Mouse (Mus musculus) midbrain, embryonic 12.5 days (tissue): ENCODE measurements at regions not wholly inside any gene's neighbourhood (a gene's known extent, or its start where the extent isn't known, plus 50 kb on each side); places are given as distances from the start of the nearest gene placed in this dataset.

Experiments used
- ATAC-seq: fragments of 200-750 bp; cut with Nextera tagmentation; 2 replicates; pipeline ENCODE4 v1.8.0; 2017; ENCODE audit warnings: low read depth, moderate TSS enrichment, moderate library complexity; ENCODE audit not compliant: low FRiP score
- H3K27ac ChIP-seq: fragments of 300-500 bp; sonication (generic); replicated peaks from 2 replicates; pipeline ENCODE4 v1.5.1; 2016; ENCODE audit warnings: mild to moderate bottlenecking
- H3K27me3 ChIP-seq: fragments of 300-500 bp; sonication (generic); 2 replicates; pipeline ENCODE4 v1.6.1; 2016; ENCODE audit warnings: mild to moderate bottlenecking
- H3K36me3 ChIP-seq: fragments of 300-500 bp; sonication (generic); 2 replicates; pipeline ENCODE4 v1.6.1; 2016
- H3K4me1 ChIP-seq: fragments of 300-500 bp; sonication (generic); 2 replicates; pipeline ENCODE4 v1.6.1; 2016
- H3K4me2 ChIP-seq: fragments of 300-500 bp; sonication (generic); replicated peaks from 2 replicates; pipeline ENCODE4 v1.6.1; 2016; ENCODE audit warnings: mild to moderate bottlenecking, moderate library complexity
- H3K4me3 ChIP-seq: fragments of 300-500 bp; sonication (generic); 2 replicates; pipeline ENCODE4 v1.5.1; 2016; ENCODE audit warnings: mild to moderate bottlenecking
- H3K9ac ChIP-seq: fragments of 300-500 bp; sonication (generic); replicated peaks from 2 replicates; pipeline ENCODE4 v1.6.1; 2016; ENCODE audit warnings: mild to moderate bottlenecking, moderate library complexity
- H3K9me3 ChIP-seq: fragments of 300-500 bp; sonication (generic); 2 replicates; pipeline ENCODE4 v1.6.1; 2016; ENCODE audit warnings: mild to moderate bottlenecking
- WGBS: fragments of 180-500 bp; shearing (Covaris S2); methylation state at CpG from one replicate; pipeline ENCODE4 v1.1.7; 2016; 5-methylcytosine and 5-hydroxymethylcytosine counted together

DNA sequence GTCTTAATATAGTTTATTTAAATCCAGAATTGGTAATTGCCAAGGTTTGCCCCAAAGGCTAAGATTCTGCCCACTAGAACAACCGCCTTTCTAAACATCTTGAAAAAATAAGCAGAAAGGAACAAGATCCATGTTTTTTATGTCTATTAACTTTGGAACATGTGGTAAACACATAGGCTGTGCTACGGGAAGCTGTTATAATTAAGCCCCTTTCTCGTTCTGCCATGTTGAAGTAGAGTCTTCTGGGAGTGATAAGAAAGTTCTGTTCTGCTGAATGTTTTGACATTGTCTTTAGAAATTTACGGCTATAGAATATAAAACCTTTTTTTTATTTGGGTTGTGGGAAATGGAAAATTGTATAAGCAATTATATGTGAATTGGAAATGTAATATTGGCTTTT is 397.9 kb downstream of the Cdh11 start:
- Histone ChIP-seq H3K27me3 (no peaks in the 10 kb centered on the region), H3K4me2 (no peak overlapping the region), H3K4me1 (no peaks in the 10 kb centered on the region), H3K4me3 (no peak overlapping the region), H3K9ac (no peak overlapping the region), H3K36me3 (no peaks in the 10 kb centered on the region), H3K9me3 (no peaks in the 10 kb centered on the region), H3K27ac (no peak overlapping the region)
- no peak for ATAC-seq
- 89% methylated on average over 4 of the region's 4 CpGs for WGBS

DNA sequence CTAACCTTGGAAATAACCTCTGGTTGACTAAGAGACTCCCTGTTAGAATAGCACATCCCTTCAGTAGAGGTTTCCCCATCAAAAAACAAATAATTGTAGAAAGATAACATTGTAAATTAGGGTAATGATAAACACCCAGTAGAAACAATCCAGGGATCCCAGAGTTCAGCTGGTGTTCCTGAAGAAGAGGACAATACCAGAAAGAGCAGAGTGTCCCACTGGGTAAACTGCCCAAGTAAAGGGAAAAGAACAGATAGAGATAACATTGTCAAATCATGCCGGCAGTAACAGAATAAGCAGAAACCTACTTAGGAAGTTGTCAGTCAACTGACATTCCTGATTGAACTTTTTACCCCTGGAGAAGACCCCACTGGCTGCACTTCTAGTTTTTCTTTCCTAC is 440.1 kb downstream of the Cdh11 start:
- 92% methylated on average over 1 of the region's 1 CpGs for WGBS
- no peaks in the 10 kb centered on the region for H3K36me3 ChIP-seq
- no peak for ATAC-seq
- no peaks in the 10 kb centered on the region for H3K9me3 ChIP-seq
- no peak overlapping the region for H3K9ac ChIP-seq
- H3K27ac ChIP-seq = no peak overlapping the region
- H3K4me2 ChIP-seq = no peak overlapping the region
- no peak overlapping the region for H3K4me3 ChIP-seq
- no peaks in the 10 kb centered on the region for H3K4me1 ChIP-seq
- H3K27me3 ChIP-seq = no peaks in the 10 kb centered on the region

DNA sequence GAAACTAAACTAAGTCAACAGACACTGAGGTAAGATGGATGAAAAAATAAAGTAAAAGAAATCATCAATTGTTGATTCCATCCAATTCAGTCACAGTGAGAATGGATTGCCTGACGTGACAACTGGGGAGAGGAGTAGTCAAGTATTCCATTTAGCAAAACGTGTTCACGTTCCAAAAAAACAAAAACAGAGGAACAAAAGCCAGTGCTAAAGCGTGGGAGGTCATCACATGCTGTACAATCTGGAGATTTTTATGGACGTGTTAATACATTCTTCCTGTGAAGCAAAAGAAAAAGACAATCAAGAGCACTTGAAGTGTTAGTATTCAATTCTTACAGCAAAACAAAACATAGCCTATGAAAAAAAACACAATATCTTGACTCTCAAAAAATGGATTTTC is 452.9 kb downstream of the Cdh11 start:
- Histone ChIP-seq H3K27ac (no peak overlapping the region), H3K4me3 (no peak overlapping the region), H3K4me2 (no peak overlapping the region), H3K27me3 (no peaks in the 10 kb centered on the region), H3K36me3 (no peaks in the 10 kb centered on the region), H3K9me3 (no peaks in the 10 kb centered on the region), H3K4me1 (no peaks in the 10 kb centered on the region), H3K9ac (no peak overlapping the region)
- no peak for ATAC-seq
- 75% methylated on average over 5 of the region's 5 CpGs for WGBS

DNA sequence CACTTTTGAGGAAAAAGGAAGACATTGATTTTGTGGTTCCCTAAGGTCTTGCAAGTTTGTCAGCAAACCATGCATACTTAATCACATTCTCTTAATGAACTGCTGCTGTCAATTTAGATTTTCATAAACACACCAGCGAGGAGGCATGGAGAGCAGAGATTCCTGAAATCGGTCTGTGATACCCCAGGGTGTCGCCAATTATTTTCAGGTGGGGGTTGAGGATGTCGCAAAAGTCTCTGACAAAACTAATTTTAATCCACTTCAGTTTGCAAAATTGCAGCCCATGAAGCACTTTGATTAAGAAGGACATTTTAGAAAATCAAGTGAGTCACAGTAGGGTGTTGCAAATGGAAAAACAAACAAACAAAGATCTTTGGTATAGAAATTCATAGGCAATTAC is 454.3 kb downstream of the Cdh11 start:
- Histone ChIP-seq H3K4me2 (no peak overlapping the region), H3K27me3 (no peaks in the 10 kb centered on the region)
- WGBS = 72% methylated on average over 4 of the region's 4 CpGs

GRCm38 (mm10) chr8:102329955-102330354 is 455.5 kb downstream of the Cdh11 start:
- H3K4me1 ChIP-seq = no peaks in the 10 kb centered on the region
- ATAC-seq = no peak
- no peak overlapping the region for H3K9ac ChIP-seq
- H3K36me3 ChIP-seq = no peaks in the 10 kb centered on the region
- H3K27ac ChIP-seq = no peak overlapping the region
- no peak overlapping the region for H3K4me2 ChIP-seq
- H3K9me3 ChIP-seq = no peaks in the 10 kb centered on the region
- H3K27me3 ChIP-seq = no peaks in the 10 kb centered on the region
- WGBS = 22% methylated on average over 1 of the region's 1 CpGs
- H3K4me3 ChIP-seq = no peak overlapping the region

More for the DNA sequence above, 454.3 kb downstream of the Cdh11 start:
- Histone ChIP-seq H3K9ac (no peak overlapping the region), H3K4me1 (no peaks in the 10 kb centered on the region), H3K4me3 (no peak overlapping the region), H3K36me3 (no peaks in the 10 kb centered on the region), H3K27ac (no peak overlapping the region), H3K9me3 (no peaks in the 10 kb centered on the region)
- no peak for ATAC-seq
